Mouse (Mus musculus) CD4-positive, CD25-positive, alpha-beta regulatory T cell, adult 9 weeks (primary cell): ENCODE measurements around the gene Duox1. TPM values are rescaled to one million over a fixed set of nuclear protein-coding genes. Genes with fewer than 3 reads are reported as not detected.

Experiments used
- polyA plus RNA-seq: library from polyadenylated mRNA; unstranded; fragments of 100-300 nt; shearing (Covaris generic); gene quantifications from one replicate; pipeline ENCODE4 v1.2.1, GENCODE M21; 2017

Gene Duox1
- polyA plus RNA-seq, result not detected

GRCm38 (mm10) chr2:122315372-122315771 lies at the start of gene Duox1:
TSS of gene Duox1 (plus strand) at chr2:122315672.

DNA sequence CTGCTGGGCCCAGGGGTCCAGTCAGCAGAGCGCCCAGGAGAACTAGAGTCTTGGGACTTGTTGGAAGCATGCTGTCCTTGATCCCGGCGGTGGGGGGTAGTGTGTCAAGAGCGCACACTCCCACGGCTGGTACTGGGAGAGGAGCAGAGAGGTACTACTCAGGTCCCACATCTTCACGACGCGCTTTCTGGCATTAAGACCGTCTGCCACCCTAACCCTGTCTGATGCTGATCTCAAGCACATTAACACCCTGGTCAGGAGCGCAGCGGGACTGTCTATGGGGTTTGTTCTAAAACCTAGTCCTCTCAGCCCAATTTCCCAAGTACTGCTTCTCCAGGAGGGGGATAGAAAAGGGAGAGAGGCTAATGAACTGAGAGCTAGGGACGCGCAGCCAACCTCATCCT lies 17.4 kb upstream of the Duox1 start, which contains the start of gene Duox2:
Duox2 (minus strand) TSS at position 354 of the 404 bp plus-strand sequence.

GRCm38 (mm10) chr2:122298596-122299490 lies 16.6 kb upstream of the Duox1 start, which contains the start of gene Duoxa2:
TSS of gene Duoxa2 (plus strand) at chr2:122298900.

DNA sequence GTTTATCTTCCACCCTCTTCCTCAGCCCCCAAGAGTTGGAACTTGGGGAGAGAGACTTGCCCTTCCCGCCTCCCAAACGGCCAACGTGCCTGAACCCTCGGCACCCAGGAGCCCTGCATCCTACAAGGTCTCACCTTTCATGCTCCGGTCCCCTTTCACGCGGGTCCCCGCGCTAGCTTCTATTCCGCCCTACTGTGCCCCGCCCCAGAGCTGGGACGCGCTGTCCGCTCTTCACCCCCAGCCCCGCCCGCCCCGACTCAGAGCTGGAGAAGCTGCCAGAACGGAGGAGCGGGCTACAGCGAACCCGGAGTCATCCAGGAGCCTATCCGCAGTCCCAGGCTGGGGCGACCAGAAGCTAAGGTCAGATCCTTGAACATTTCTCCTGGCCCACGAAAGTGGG lies 1.9 kb upstream of the Duox1 start, which contains the start of gene Duoxa1:
Duoxa1 (minus strand) TSS at position 195 of the 400 bp plus-strand sequence.

GRCm38 (mm10) chr2:122368995-122369739 lies 53.7 kb downstream of the Duox1 start, which contains the start of gene Shf:
TSS of gene Shf (minus strand) at chr2:122369162.

Other genes with a start within 250 kb of the Duox1 start
- 12.7 TPM for gene Spg11, start 197.3 kb upstream of the Duox1 start, polyA plus RNA-seq
- 7,957 TPM for gene B2m, start 168.0 kb upstream of the Duox1 start, polyA plus RNA-seq
- 0.21 TPM for gene Trim69, start 155.0 kb upstream of the Duox1 start, polyA plus RNA-seq
- 1.6 TPM for gene Patl2, start 129.5 kb upstream of the Duox1 start, polyA plus RNA-seq
- gene Terb2, start 129.4 kb upstream of the Duox1 start, polyA plus RNA-seq, result not detected
- 3.9 TPM for gene Sord, start 80.9 kb upstream of the Duox1 start, polyA plus RNA-seq
- not detected for gene Duox2, start 17.2 kb upstream of the Duox1 start, polyA plus RNA-seq
- not detected for gene Duoxa2, start 16.8 kb upstream of the Duox1 start, polyA plus RNA-seq
- gene Duoxa1, start 1.9 kb upstream of the Duox1 start, polyA plus RNA-seq, result not detected
- gene Shf, start 53.5 kb downstream of the Duox1 start, polyA plus RNA-seq, result 0.41 TPM
- gene Slc28a2, start 110.8 kb downstream of the Duox1 start, polyA plus RNA-seq, result 253 TPM
- 73.4 TPM for gene Gm14085, start 169.3 kb downstream of the Duox1 start, polyA plus RNA-seq